Mouse (Mus musculus) adrenal gland, adult 18-20 months (tissue): ENCODE results near the gene Ptprn. TPM values are rescaled to one million over a fixed set of nuclear protein-coding genes. Genes with fewer than 3 reads are reported as not detected.

Experiments
- DNase-seq, 2 experiments: peaks; one replicate each; pipeline ENCODE4 v3.0.0; 2021 to 2022; ENCODE audit warnings: low spot score in 2 of 2
- total RNA-seq, 2 experiments: library from RNA; stranded (reverse); gene quantifications; 1 replicate in 1 of 2; 2 replicates in 1 of 2; pipeline ENCODE4 v1.2.3; 2021

The Ptprn gene
- total RNA-seq, 2 experiments from 2014 or later, result 51.0 to 59.5 TPM

DNA sequence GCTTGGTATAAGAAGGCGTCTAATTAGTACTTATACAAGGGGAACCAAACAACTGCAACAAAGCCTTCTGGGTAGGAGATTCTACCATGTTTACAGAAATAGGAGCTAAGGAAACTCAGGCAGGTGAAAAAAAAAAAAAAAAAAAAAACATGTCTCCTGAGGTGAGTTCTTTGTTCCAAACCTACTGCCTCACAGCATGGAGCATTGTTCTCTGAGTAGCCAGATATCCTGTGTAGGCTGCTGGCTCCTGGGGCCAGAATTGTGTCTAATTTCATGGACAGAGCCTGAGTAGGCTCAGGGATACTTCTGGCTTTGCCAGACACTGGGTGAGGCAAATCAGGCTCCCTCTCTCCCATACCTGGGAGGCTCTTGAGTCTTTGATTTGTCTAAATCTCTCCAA is 36.6 kb downstream of the Ptprn start:
- DNase-seq, result no peak

DNA sequence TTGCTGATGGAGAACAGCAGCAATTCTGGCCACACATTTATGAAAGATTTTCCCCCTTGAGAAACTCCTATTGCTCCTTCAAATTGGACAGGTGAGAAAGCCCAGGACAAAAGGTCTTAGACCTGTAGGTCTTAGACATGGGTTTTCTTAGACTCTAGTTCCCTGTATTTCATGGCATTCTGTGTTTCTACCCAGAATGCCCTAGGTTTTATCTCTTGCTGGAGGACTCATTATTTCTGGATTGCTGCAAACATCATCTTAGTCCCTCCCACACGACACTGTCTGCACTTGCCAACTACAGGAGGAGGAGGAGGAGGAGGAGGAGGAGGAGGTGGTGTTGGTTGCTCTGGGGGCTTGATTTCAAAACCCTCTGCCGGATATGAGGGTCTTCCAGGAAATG is 38.2 kb downstream of the Ptprn start:
- DNase-seq, result no peak

- DNase-seq, result no peak
Observed at GRCm38 (mm10) chr1:75225473-75225872, 38.8 kb downstream of the Ptprn start.

- DNase-seq, result no peak
Observed at GRCm38 (mm10) chr1:75223532-75223931, 40.8 kb downstream of the Ptprn start.

- no peak for DNase-seq
Observed at GRCm38 (mm10) chr1:75222926-75223325, 41.4 kb downstream of the Ptprn start.

- DNase-seq, result no peak
Observed at GRCm38 (mm10) chr1:75221538-75221937, 42.8 kb downstream of the Ptprn start.

GRCm38 (mm10) chr1:75219531-75219930 is 44.8 kb downstream of the Ptprn start, which contains the start of gene Tuba4a:
TSS of gene Tuba4a (minus strand) at chr1:75219865.
- peak in 1 of 2 experiments; percentile 44 for DNase-seq

DNA sequence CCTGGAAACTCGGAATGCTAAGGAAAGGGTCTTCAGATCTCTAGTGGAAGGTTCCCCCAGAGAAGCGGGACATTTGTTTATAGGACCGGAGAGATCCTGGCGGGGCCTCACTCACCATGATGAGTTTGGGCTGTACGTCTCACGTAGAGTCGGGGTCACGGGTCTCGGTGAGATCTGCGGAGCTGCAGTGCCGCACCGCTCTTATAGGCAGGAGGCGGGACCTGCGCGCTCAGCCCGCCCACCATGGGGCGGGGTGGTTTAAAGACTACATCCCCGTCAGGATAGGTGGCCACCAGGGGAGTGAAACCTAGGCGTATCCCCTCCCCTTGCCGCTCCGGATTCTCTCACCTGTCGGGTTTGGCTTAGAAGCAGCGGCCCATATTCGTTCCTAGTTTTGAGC is 45.2 kb downstream of the Ptprn start:
- DNase-seq, result peak; percentile 87 to 92

DNA sequence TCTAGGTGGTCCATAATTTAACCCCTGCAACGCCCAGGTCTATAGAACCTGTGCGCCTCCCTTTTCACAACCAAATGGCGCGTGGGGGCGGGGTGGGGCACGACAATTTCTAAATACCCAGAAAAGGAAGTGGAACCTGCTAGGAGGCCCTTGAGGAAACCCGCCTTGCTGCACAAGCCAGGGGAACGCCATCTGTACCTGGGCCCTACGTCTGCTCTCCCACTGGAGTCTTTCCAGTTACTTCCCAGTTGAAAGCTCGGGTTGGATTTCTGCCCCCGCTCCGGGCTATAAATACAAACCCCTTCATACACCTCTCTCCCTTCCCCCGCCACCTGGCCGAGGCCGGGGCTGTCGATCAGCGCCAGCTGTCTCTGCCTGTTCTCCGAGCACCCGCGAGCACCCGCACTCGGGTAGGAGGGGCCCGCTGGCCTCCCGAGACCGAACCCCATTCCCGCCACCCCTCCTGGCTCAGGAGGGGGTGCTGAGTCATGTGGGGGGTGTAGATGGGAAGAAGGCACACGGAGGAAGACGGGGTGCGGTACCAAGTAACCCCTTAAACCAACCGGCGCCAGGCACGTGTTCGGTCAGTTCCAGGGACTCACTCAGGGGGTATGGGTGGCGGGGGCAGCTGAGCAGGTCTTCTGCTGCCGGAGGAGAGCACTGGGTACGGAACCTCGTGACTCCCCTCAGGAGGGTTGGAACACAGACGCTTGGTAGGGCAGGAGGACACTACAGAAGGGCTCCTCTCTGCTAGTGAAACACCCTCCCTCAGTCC is 45.9 kb downstream of the Ptprn start:
- peak; percentile 42 to 52 for DNase-seq

DNA sequence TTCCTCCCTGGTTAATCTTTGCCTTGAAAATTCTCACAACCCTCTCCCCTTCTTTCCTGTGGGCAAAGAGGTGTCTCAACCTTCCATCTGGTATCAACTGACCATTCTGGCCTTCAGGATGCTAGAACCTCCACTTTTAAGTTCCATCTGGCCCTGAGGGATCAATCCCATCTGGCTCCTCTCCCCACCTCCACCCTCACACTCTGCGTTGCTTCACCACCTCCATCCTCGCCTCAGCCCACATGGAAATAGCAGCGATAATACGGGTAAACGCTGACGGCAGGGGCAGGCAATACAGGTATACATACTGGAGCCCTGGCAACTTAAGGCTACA is 46.4 kb downstream of the Ptprn start:
- no peak for DNase-seq

DNA sequence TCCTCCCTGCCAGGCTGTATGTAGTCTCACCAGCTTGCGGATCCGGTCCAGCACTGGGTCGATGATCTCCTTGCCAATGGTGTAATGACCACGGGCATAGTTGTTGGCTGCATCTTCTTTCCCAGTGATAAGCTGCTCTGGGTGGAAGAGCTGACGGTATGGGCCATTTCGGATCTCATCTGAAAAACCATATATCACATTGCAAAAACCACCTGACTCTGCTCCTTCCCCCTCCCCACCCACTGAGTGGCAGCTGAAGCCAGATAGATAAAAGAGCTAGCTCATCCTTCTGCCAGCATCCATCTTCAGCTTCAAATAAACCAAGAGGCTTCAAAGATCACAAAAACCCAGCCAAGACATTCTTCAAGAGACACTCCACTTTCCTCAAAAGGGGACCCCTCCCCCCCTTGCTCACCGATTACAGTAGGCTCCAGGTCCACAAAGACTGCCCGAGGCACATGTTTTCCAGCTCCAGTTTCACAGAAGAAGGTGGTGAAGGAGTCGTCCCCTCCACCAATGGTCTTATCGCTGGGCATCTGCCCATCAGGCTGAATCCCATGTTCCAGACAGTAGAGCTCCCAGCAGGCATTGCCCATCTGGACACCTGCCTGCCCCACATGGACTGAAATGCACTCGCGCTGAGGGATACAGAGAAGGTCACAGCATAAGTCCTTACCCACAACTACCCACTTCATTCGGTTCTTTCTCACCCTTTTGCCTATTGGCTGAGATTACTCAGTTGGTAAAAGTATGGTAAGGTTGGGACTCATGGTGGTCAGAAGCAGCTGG is 47.3 kb downstream of the Ptprn start:
- DNase-seq, result no peak

DNA sequence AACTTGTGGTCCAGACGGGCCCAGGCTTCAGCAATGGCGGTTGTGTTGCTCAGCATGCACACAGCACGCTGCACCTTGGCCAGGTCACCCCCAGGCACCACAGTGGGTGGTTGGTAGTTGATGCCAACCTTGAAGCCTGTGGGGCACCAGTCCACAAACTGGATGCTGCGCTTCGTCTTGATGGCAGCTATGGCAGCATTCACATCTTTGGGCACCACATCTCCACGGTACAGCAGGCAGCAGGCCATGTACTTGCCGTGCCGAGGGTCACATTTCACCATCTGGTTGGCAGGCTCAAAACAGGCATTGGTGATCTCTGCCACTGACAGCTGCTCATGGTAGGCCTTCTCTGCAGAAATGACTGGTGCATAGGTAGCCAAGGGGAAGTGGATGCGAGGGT is 48.5 kb downstream of the Ptprn start:
- no peak for DNase-seq

GRCm38 (mm10) chr1:75214886-75215285 is 49.4 kb downstream of the Ptprn start:
- peak in 1 of 2 experiments; percentile 42 for DNase-seq

GRCm38 (mm10) chr1:75214442-75214841 is 49.9 kb downstream of the Ptprn start:
- no peak for DNase-seq

DNA sequence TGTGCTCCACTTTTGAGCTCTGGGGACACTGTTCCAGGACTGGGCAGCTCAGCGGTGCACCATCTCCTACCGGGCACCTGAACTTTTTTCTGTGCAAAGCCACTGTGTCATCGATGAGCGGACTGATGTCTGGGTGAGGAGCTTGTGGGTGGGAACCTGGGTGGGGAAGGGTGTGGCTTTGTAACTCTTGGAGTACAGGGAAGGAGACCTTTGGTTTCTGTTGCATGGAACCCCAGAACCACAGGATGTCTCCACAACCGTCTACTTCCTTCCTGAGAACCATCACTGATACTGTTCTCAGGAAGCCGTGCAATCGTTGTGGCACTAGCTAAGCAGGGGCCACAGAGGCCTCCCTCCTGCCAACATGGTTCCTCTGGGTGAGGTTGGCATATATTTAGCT is 51.2 kb downstream of the Ptprn start:
- DNase-seq, result no peak

GRCm38 (mm10) chr1:75212542-75212941 is 51.8 kb downstream of the Ptprn start:
- no peak for DNase-seq

- DNase-seq, result no peak
Observed at GRCm38 (mm10) chr1:75211141-75211708, 53.1 kb downstream of the Ptprn start.

DNA sequence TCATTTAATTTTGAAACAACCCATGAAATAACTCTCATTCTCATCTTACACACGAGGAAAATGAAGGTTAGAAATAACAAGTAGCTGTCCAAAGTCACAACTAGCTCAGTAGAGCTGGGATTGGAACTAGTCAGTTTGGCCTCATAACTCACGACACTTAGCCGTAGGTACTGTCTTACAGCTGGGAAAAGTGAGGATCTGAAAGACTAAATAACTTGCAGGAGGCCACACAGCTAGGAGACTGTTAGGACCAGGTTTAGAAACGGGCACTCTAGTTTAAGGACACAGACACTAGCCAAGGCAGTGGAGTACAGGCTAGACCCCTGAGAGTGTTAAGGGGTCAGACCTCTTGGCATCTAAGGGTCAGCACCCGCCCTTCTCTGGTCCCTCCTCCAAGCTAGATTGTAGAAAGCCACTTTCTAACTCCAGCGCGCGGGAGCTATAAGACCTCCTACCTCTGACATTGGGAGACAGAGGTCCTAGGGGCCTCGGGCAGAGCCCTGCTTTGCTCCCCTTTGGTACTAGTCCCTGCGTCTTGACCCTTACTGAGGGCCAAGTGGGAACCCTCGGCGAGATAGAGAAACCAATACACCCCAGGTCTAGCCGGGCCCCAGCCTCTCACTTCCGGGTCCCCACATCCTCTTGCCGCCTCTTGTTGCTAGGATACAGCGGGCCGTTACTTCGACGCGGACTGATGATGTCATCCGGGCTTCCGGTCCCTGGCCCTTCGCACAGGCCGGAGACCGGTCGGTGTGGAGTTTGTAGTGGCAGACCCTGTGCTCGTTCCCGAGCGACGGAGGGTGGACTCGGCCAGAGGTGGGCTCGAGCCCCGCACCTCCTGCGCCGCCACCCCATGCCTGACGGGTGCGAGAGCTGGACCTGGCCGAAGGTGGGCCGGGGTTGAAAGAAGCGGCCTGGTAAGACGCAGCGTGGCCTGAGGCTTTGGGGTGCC is 53.9 kb downstream of the Ptprn start, which contains the start of the genes Glb1l and Stk16:
Gene Glb1l (minus strand): TSS at position 678 of the 952 bp plus-strand sequence.
Gene Stk16 (plus strand): TSS at position 703 of the 952 bp plus-strand sequence.
- DNase-seq, result peak; percentile 98

GRCm38 (mm10) chr1:75208967-75209678 is 55.2 kb downstream of the Ptprn start:
- peak; percentile 22 to 41 for DNase-seq

DNA sequence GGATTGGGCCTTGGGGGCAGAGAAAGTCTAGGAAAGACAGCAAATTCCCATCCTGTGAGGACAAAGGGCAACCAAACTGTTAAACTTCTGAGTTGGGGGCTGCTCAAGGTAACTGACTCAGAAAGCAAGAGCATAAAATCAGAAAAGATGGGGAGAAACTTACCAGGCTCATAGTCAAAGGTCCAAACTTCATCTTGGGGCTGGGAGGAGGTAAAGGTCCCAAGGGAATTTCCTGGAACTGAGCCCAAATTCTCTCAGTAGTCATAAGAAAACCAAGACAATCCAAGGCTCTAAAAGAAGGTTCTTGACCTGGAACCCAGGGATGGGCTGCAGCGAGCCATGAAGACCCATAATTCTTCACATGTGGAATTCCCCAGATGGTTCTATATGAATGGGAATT is 63.1 kb downstream of the Ptprn start:
- no peak for DNase-seq
